Mouse (Mus musculus): Measurements from ENCODE around the gene Igflr1. TPM values are rescaled to one million over a fixed set of nuclear protein-coding genes. Genes with fewer than 3 reads are reported as not detected.

Igflr1 gene
- polyA plus RNA-seq, 1 experiment from 2014 or later: 4.6 TPM

DNA sequence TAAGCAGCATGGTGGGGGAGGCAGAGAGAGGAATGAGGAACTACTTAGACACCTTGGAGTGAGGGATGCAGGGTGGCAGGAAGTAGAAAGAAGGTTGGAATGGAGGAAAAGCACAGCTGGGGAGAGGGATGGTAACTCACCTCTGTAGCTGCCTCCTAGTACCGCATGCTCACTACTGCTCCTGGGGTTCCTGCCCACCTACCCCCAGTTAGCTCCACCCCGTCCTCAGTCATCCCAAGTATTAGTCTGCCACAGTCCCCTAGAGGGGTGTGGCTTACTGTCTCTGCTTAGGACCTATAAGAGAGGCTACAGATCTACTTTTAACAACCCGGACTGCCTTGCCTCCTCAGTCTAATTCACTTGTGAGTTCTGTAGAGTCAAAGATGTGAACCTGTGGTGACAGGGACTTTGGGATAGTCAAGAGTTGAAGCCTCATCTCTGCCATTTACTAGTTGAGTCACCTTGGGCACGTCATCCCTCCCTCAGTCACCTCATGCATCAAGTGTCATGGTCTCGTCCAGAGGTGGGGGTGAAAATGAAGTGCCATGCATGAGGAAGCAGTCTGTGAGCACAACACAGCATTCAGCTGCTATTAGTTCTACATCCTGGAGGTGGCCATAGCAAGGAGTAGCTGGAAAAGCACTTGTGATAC is 27.7 kb downstream of the Igflr1 start:
- no peak overlapping the region for H3K4me3 ChIP-seq
- no peaks in the 10 kb centered on the region for H3K27me3 ChIP-seq
- no peak for ATAC-seq (ENCODE audit: borderline replicate concordance, extremely low read depth, low FRiP score, low TSS enrichment)
- 34% methylated on average over 5 of the region's 5 CpGs for WGBS
- peaks cover 6% of the 10 kb centered on the region for H3K4me1 ChIP-seq
- 0 out of 2 replicates have a peak overlapping the region, but pooled peaks have one; percentile 8 for H3K27ac ChIP-seq
- no peak overlapping the region for H3K4me2 ChIP-seq
- no peaks in the 10 kb centered on the region for H3K36me3 ChIP-seq
- H3K9me3 ChIP-seq: no peaks in the 10 kb centered on the region
- no peak overlapping the region for H3K9ac ChIP-seq

DNA sequence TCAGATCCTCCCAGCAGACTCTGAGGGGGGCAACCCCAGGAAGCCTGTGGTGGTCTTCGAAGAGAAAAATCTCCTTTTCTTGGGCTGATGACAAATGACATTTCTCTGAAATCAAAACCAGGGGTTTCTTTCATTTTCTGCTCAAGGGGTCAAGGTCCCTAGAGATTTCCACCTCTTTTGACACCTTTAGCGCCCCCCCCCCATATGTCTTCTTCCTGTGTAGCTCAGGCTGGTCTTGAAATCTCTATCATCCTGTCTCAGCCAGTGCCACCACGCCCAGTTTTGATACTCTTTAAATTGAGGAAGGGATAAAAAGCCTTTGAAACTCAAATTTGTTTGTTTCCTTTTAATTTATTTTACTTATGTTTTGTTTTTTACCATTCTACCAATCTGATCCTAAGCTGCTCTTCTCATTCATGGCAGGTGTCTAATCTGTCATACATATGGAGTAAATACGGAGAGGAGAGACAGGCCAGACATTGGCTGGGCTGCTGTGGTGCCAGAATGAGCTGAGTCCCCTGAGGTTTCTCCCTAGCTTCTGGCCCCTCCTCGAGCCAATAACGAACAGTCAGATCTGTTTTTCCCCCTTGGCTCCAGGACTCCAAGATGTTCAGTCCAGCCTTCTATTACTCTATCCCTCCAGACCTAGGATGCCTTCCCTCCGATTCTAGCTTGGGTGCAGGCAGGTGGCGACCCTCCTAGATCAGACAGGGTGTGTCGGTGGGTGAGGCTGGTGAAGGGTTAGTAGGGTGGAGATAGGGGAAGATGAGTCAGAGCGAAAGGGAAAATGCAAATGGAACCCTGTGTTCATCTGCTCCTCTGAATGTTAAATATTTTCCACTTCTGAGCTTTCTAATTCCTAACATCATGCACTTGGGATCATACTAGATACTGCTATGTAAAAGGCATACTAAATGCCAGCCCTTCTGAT is 28.6 kb downstream of the Igflr1 start:
- H3K4me1 ChIP-seq: peaks cover 9% of the 10 kb centered on the region
- no peak overlapping the region for H3K4me3 ChIP-seq
- H3K27me3 ChIP-seq: no peaks in the 10 kb centered on the region
- no peak overlapping the region for H3K4me2 ChIP-seq
- no peak overlapping the region for H3K9ac ChIP-seq
- no peak for ATAC-seq (ENCODE audit: borderline replicate concordance, extremely low read depth, low FRiP score, low TSS enrichment)
- no peak overlapping the region for H3K27ac ChIP-seq
- H3K36me3 ChIP-seq: no peaks in the 10 kb centered on the region
- 65% methylated on average over 10 of the region's 10 CpGs for WGBS
- H3K9me3 ChIP-seq: no peaks in the 10 kb centered on the region

DNA sequence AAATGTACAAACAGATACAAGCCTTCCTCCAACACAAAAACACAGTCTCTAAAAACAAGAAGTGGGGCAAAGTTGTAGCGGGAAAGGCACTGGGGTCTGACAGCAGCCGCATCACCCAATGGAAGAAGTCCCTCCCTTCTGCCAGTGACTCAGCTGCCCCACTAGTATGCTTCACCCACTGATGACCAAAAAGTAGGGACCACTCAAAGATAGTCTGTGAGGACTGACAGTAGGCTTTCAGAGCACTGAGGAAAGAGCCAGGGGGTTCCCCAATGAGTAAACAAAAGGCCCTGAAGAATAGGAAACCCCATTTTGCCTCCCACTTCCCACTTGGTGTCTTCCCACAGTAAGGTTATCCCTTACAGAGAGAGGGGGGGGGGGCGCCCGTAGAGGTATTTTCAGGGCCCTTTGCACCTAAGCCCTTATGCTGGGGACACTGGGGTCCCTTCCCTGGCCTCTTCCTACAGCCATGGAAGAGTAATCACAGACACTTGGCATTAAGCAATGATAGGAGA is 29.3 kb downstream of the Igflr1 start:
- Histone ChIP-seq H3K27me3 (no peaks in the 10 kb centered on the region), H3K4me1 (peaks cover 12% of the 10 kb centered on the region), H3K4me2 (no peak overlapping the region), H3K9ac (no peak overlapping the region), H3K36me3 (no peaks in the 10 kb centered on the region), H3K9me3 (no peaks in the 10 kb centered on the region), H3K27ac (no peak overlapping the region), H3K4me3 (no peak overlapping the region)
- 60% methylated on average over 4 of the region's 4 CpGs for WGBS
- ATAC-seq (ENCODE audit: borderline replicate concordance, extremely low read depth, low FRiP score, low TSS enrichment): no peak

DNA sequence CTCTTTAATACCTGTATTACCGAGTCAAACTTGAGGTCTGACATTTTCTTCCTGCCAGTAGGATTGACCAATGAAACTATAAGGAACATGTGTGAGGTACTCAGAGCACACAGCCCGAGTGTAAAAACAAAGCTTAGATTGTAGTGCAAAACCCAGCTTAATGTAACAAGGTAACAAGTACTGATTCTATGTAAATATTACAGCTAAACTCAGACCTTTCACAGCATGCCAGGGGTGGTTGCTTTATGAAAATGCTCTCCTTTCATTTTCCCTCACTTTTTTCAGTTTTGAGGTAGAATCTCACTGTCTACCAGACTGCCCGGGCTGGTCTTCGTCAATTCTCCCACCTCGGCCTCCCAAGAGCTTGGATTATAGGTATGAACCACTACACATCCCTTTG is 30.9 kb downstream of the Igflr1 start:
- peak overlapping the region; percentile 43 for H3K27ac ChIP-seq
- no peak overlapping the region for H3K4me3 ChIP-seq
- WGBS: 59% methylated on average over 5 of the region's 5 CpGs
- no peaks in the 10 kb centered on the region for H3K9me3 ChIP-seq
- no peak for ATAC-seq (ENCODE audit: borderline replicate concordance, extremely low read depth, low FRiP score, low TSS enrichment)
- no peak overlapping the region for H3K4me2 ChIP-seq
- H3K4me1 ChIP-seq: peaks cover 6% of the 10 kb centered on the region; the same call in 1 of the 2 replicates
- H3K9ac ChIP-seq: no peak overlapping the region
- no peaks in the 10 kb centered on the region for H3K36me3 ChIP-seq
- no peaks in the 10 kb centered on the region for H3K27me3 ChIP-seq

DNA sequence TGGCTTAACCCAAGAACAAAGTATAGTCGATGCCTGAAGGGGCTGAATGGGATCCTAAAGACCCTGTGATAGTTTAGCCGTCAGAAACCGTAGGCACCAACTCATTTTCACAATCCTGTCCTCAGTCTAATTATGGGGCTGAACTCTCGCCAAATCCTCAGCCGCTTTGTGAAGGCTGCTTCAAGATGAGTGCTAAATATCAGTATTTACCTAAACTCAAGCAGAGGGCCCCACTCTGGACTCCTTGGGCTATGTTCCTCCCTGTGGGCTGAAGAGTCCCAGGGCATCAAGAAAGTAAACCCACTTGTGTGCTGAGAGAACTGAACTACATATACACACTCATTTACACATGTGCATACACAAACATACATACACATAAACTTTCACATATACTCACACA is 31.6 kb downstream of the Igflr1 start:
- Histone ChIP-seq H3K4me3 (no peak overlapping the region), H3K4me1 (peaks cover 6% of the 10 kb centered on the region; the same call in 1 of the 2 replicates), H3K36me3 (no peaks in the 10 kb centered on the region), H3K27me3 (no peaks in the 10 kb centered on the region), H3K9ac (no peak overlapping the region), H3K27ac (peak overlapping the region; percentile 43), H3K4me2 (no peak overlapping the region), H3K9me3 (no peaks in the 10 kb centered on the region)
- ATAC-seq (ENCODE audit: borderline replicate concordance, extremely low read depth, low FRiP score, low TSS enrichment): no peak
- 41% methylated on average over 5 of the region's 5 CpGs for WGBS

DNA sequence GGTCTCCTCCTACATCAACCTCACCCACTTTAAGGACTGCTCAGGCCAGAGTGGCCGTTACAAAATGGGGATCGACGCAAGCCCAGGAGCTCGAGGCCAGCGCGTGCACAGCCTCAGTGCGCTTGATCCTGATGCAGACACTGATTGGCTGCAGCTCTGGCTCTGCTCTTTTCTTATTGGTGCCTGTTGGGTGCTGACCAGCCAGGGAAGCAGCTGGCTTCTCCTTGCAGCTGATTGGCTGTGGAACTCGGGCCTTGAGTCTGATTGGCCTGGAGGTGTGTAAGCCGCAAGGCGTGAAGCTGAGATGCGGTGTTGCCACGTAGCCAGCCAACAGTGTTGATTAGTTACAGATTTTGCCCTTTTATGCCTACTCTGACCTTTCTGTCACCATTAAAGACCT is 33.6 kb downstream of the Igflr1 start, which contains the start of gene Zbtb32:
TSS of gene Zbtb32 (minus strand) at position 124 of the 400 bp plus-strand sequence.
- peaks cover 13% of the 10 kb centered on the region; the same call in 1 of the 2 replicates for H3K4me1 ChIP-seq
- H3K27ac ChIP-seq: peak within 1 kb of the TSS; percentile 95
- H3K4me2 ChIP-seq: peak within 1 kb of the TSS; percentile 23; the same call in 1 of the 2 replicates
- WGBS: 88% methylated on average over 12 of the region's 12 CpGs
- no peaks in the 10 kb centered on the region for H3K36me3 ChIP-seq
- H3K4me3 ChIP-seq: peak within 1 kb of the TSS; percentile 4; the same call in 1 of the 2 replicates
- H3K27me3 ChIP-seq: no peaks in the 10 kb centered on the region
- no peaks in the 10 kb centered on the region for H3K9me3 ChIP-seq
- no peak for ATAC-seq (ENCODE audit: borderline replicate concordance, extremely low read depth, low FRiP score, low TSS enrichment)
- no peak within 1 kb of the TSS for H3K9ac ChIP-seq

DNA sequence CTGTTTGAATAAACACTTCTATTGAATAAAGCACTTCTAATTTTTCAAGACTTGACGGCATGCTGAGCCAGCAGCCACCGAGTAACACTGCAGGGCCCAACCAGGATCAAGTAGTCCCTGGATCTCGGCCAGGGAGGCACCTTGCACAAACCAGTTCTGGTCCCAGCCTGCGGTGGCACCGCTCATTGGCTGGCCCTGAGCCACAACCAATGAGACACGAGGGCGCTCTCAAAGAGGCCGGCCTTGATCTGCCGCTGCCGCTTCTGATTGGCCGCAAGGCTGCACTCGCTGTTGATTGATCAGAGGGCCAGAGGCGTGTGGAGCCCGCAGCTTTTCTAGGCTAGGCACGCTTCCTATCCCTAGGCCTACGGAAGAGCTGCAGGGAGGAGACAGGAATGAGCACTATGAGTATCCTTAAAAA is 34.7 kb downstream of the Igflr1 start:
- peak; percentile 91 for ATAC-seq (ENCODE audit: borderline replicate concordance, extremely low read depth, low FRiP score, low TSS enrichment)
- peak overlapping the region; percentile 23 for H3K4me2 ChIP-seq
- no peak overlapping the region for H3K4me3 ChIP-seq
- WGBS: 1% methylated on average over 16 of the region's 16 CpGs
- no peak overlapping the region for H3K9ac ChIP-seq
- H3K27me3 ChIP-seq: no peaks in the 10 kb centered on the region
- no peaks in the 10 kb centered on the region for H3K9me3 ChIP-seq
- H3K27ac ChIP-seq: peak overlapping the region; percentile 95
- no peaks in the 10 kb centered on the region for H3K36me3 ChIP-seq
- peaks cover 13% of the 10 kb centered on the region; the same call in 1 of the 2 replicates for H3K4me1 ChIP-seq

DNA sequence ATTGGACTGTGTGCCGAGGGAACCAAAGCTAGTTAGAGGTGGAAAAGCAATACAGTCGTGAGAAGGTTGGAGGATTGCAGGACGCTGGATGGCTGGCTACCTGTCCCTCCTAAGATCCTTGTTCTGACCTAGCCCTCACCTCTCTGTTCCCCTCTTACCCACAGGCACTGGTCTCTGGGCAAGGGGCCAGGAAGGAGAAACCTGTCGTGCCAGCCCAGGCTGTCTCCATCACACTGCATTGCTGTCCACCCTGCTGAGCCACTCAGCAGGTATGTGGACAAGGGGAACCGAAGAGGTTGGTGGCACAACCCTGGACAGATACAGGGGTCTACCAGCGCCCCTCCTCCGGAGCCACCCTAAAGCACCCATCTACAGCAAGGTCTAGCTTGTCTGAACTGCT is 35.4 kb downstream of the Igflr1 start:
- H3K9ac ChIP-seq: no peak overlapping the region
- H3K4me1 ChIP-seq: peaks cover 13% of the 10 kb centered on the region; the same call in 1 of the 2 replicates
- WGBS: 48% methylated on average over 7 of the region's 7 CpGs
- no peak overlapping the region for H3K4me3 ChIP-seq
- no peaks in the 10 kb centered on the region for H3K36me3 ChIP-seq
- peak overlapping the region; percentile 95 for H3K27ac ChIP-seq
- H3K27me3 ChIP-seq: no peaks in the 10 kb centered on the region
- peak; percentile 62 for ATAC-seq (ENCODE audit: borderline replicate concordance, extremely low read depth, low FRiP score, low TSS enrichment)
- peak overlapping the region; percentile 23 for H3K4me2 ChIP-seq
- no peaks in the 10 kb centered on the region for H3K9me3 ChIP-seq

DNA sequence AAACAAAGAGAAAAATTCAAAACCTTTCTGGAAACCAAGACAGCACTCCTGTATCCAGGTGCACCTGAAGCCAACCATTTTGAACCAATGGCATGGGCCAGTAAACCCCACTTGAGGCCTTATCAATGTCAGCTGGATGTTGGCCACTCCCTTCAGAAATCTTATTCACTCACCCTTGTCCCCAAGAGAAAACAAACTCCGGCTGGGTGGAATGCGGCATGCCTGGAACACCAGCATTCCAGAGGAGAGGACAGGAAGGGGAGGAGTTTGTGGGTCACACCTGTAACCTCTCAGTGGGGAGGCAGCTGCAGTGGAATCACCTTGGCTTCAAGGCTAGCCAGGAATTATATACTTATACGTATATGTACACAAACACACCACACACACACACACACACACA is 37.4 kb downstream of the Igflr1 start:
- H3K4me3 ChIP-seq: no peak overlapping the region
- no peak overlapping the region for H3K4me2 ChIP-seq
- H3K27ac ChIP-seq: peak overlapping the region; percentile 95
- ATAC-seq (ENCODE audit: borderline replicate concordance, extremely low read depth, low FRiP score, low TSS enrichment): peak; percentile 49
- 15% methylated on average over 3 of the region's 3 CpGs for WGBS
- H3K4me1 ChIP-seq: peaks cover 13% of the 10 kb centered on the region; the same call in 1 of the 2 replicates
- H3K27me3 ChIP-seq: no peaks in the 10 kb centered on the region
- H3K36me3 ChIP-seq: no peaks in the 10 kb centered on the region
- no peak overlapping the region for H3K9ac ChIP-seq
- H3K9me3 ChIP-seq: no peaks in the 10 kb centered on the region

DNA sequence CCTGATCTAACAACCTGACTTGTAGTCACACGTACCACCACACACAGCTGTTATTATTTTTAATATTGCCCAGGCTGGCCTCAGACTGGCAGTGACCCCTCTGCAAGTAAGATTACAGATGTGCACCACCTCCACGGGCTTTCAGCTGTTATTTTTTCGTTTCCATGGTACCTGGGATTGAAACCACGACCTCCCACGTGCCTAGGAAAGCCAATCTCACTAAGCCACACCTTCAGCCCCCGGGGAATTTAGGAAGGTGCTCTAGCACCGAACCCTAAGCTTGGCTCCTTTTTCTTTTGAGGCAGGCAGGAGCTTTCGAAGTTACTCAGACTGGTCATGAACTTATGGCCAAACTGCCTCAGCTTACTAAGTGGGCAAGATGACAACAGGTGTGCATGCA is 39.2 kb downstream of the Igflr1 start:
- H3K9me3 ChIP-seq: no peaks in the 10 kb centered on the region
- H3K4me2 ChIP-seq: no peak overlapping the region
- no peaks in the 10 kb centered on the region for H3K27me3 ChIP-seq
- H3K27ac ChIP-seq: peak overlapping the region; percentile 95; the same call in 1 of the 2 replicates
- no peaks in the 10 kb centered on the region for H3K36me3 ChIP-seq
- ATAC-seq (ENCODE audit: borderline replicate concordance, extremely low read depth, low FRiP score, low TSS enrichment): no peak
- peaks cover 15% of the 10 kb centered on the region for H3K4me1 ChIP-seq
- no peak overlapping the region for H3K9ac ChIP-seq
- WGBS: 46% methylated on average over 8 of the region's 8 CpGs
- no peak overlapping the region for H3K4me3 ChIP-seq

DNA sequence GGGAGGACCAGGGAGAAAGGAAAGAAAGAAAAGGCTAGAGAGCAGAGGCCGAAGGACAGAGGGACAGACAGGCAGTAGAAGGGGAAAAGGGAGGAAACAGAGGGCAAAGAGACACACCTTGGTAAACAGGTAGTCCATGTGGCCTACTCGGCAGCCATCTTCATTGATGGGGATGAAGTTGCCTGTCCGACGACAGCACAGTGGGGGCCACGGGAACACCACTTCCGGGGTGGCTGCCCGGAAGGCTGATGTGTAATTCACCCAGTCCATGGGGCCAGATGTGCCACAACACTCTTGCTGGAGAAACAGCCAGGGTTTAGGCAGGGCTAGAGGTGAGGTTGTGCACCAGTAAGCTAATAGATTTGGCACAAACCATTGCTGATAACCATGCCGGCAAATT is 39.7 kb downstream of the Igflr1 start:
- Histone ChIP-seq H3K4me1 (peaks cover 15% of the 10 kb centered on the region), H3K4me2 (no peak overlapping the region), H3K27me3 (no peaks in the 10 kb centered on the region), H3K9me3 (no peaks in the 10 kb centered on the region), H3K9ac (no peak overlapping the region), H3K4me3 (no peak overlapping the region), H3K27ac (no peak overlapping the region), H3K36me3 (no peaks in the 10 kb centered on the region)
- ATAC-seq (ENCODE audit: borderline replicate concordance, extremely low read depth, low FRiP score, low TSS enrichment): no peak
- WGBS: 82% methylated on average over 8 of the region's 8 CpGs

Data from lung, embryonic 15.5 days (tissue).